Mouse (Mus musculus): ENCODE results near the gene Plvap. TPM values are rescaled to one million over a fixed set of nuclear protein-coding genes. Genes with fewer than 3 reads are reported as not detected.

Plvap gene
- total and polyA plus RNA-seq, 2 experiments from 2014 or later = 8.0 to 15.3 TPM

DNA sequence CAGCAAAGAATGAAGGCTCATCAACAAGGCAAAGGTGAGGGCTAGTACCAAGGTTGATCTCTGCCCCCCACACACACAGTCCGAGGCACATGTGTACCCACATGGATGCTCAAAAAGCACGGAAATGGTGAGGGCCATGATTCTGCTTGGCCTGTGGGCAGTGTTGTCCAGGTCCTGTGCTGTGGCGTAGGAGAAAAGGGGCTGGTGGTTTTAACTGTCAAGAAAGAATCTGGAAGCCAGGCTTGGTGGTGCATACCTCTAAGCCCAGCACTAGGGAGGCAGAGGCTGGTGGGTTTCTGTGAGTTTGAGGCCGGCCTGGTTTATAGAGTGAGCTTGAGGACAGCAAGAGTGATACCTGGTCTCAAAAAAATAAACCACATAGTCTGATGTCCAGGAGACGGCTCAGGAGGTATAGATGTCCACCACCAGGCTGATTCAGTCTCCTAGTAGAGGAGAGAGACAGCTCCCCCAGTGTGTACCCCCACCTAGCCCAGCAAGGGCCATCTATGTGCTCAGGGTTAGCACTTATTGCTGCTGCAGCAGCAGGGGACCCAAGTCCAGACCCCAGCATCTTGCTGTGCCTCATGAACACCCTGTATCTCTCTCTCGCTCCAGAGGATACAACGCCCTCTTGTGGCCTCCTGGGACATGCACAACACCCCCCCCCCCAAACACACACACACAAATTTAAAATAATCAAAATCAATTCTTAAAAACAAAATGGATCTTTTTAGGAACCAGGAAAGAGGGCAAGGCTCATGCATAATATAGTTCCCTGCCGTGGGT lies 38.8 kb downstream of the Plvap start:
- peaks cover 34% of the 10 kb centered on the region for H3K36me3 ChIP-seq (ENCODE audit: insufficient read depth, low read length)
- H3K4me3 ChIP-seq (ENCODE audit: low read length) = no peak overlapping the region
- no peaks in the 10 kb centered on the region for H3K4me1 ChIP-seq (ENCODE audit: insufficient read depth, low read length)
- WGBS = 85% methylated on average over 8 of the region's 8 CpGs
- no peak overlapping the region for H3K9ac ChIP-seq (replicated peaks; ENCODE audit: low read length)
- H3K27me3 ChIP-seq (ENCODE audit: insufficient read depth, low read length) = no peaks in the 10 kb centered on the region
- H3K27ac ChIP-seq = no peak overlapping the region
- DNase-seq (ENCODE audit: low spot score) (no peak), ATAC-seq (no peak)
- peak; percentile 40 for TF ChIP-seq CTCF (IDR thresholded peaks at IDR 0.05; ENCODE audit: low read depth)
- no peak overlapping the region for H3K4me2 ChIP-seq (ENCODE audit: low read depth, low read length)
- no peaks in the 10 kb centered on the region for H3K9me3 ChIP-seq (ENCODE audit: low read length)

DNA sequence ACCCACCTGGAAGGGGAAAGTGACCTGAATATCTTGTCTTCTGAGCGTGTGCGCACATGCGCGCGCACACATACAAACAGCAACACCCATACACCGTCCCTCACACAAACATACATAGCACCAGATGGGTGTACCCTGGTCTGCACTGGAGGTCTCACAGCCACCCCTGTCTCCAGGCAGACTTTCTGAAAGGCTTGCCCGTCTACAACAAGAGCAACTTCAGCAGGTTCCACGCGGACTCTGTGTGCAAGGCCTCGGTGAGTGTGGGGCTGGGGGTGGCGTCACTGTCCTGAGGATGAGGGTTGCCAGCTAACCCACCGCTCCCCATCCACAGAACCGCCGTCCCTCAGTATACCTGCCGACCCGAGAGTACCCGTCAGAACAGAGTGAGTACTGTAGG lies 39.7 kb downstream of the Plvap start:
- Histone ChIP-seq H3K27ac (no peak overlapping the region), H3K9me3 (ENCODE audit: low read length) (no peaks in the 10 kb centered on the region), H3K4me3 (ENCODE audit: low read length) (no peak overlapping the region), H3K27me3 (ENCODE audit: insufficient read depth, low read length) (no peaks in the 10 kb centered on the region), H3K9ac (replicated peaks; ENCODE audit: low read length) (no peak overlapping the region), H3K4me2 (ENCODE audit: low read depth, low read length) (no peak overlapping the region), H3K4me1 (ENCODE audit: insufficient read depth, low read length) (no peaks in the 10 kb centered on the region), H3K36me3 (ENCODE audit: insufficient read depth, low read length) (peaks cover 34% of the 10 kb centered on the region)
- ATAC-seq = no peak
- TF ChIP-seq CTCF (IDR thresholded peaks at IDR 0.05; ENCODE audit: low read depth) = no peak
- no peak for DNase-seq (ENCODE audit: low spot score)
- 94% methylated on average over 17 of the region's 17 CpGs for WGBS

DNA sequence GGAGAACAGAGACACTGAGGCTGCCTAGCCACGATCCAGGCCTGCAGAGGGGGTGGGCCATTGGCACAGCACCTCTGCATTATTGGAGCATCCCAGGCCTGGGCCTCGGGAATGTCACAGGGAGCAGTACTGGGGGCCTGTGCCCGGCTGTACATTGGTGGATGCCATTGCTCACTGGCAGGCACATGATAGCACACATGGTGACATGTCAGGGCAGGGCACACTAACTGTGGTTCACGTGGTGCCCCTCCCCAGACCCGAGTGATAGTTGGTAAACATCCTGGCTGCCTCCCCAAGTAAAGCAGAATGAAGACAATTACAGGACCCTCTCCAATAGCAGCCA lies 40.7 kb downstream of the Plvap start:
- H3K36me3 ChIP-seq (ENCODE audit: insufficient read depth, low read length) = peaks cover 34% of the 10 kb centered on the region
- TF ChIP-seq CTCF (IDR thresholded peaks at IDR 0.05; ENCODE audit: low read depth) = no peak
- no peak for DNase-seq (ENCODE audit: low spot score)
- no peaks in the 10 kb centered on the region for H3K9me3 ChIP-seq (ENCODE audit: low read length)
- WGBS = 79% methylated on average over 5 of the region's 5 CpGs
- H3K4me1 ChIP-seq (ENCODE audit: insufficient read depth, low read length) = no peaks in the 10 kb centered on the region
- H3K4me3 ChIP-seq (ENCODE audit: low read length) = no peak overlapping the region
- H3K9ac ChIP-seq (replicated peaks; ENCODE audit: low read length) = no peak overlapping the region
- H3K27me3 ChIP-seq (ENCODE audit: insufficient read depth, low read length) = no peaks in the 10 kb centered on the region
- no peak overlapping the region for H3K27ac ChIP-seq
- ATAC-seq = no peak
- no peak overlapping the region for H3K4me2 ChIP-seq (ENCODE audit: low read depth, low read length)

DNA sequence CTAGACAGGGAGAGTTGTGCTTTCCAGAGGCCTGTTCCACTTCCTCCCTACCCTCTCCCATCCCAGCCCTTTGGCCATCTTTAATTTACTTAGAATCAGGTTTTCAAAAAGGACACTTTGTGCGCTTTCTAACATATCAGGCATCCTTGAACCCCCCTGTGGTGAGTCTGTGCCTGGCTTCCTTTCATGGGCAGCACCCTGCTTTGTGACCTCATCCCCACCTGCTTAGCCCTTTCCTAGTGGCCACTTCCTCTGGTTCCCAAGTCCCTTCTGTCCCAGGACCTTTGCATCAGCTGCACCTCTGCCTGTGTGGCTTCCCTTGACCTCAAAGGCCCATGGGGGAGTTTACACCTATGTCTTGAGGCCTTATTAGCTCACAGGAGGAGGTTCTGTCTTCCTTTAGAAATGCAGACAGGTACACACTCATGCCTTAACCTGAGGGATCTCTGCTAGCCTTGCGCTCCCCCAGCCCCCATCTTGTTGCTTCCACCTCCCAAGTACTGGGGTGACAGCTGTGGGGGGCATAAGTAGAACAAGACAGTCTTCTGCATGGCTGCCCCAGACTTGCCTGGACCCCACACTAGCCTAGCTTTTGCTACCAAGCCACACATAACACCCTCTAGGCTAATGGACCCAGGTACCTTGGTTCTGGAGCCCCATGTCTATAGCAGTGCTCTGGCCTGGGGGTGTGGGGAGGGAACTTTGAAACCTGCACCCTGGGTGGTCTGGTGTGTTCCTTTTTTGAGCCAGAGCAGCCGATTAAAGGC lies 41.2 kb downstream of the Plvap start:
- Histone ChIP-seq H3K4me1 (ENCODE audit: insufficient read depth, low read length) (no peaks in the 10 kb centered on the region), H3K36me3 (ENCODE audit: insufficient read depth, low read length) (peaks cover 34% of the 10 kb centered on the region), H3K4me3 (ENCODE audit: low read length) (peak overlapping the region; percentile 73), H3K9ac (replicated peaks; ENCODE audit: low read length) (peak overlapping the region; percentile 73), H3K9me3 (ENCODE audit: low read length) (no peaks in the 10 kb centered on the region), H3K4me2 (ENCODE audit: low read depth, low read length) (peak overlapping the region; percentile 81), H3K27me3 (ENCODE audit: insufficient read depth, low read length) (no peaks in the 10 kb centered on the region), H3K27ac (peak overlapping the region; percentile 80; the same call in 1 of the 2 replicates)
- DNase-seq (ENCODE audit: low spot score) (no peak), ATAC-seq (no peak)
- TF ChIP-seq CTCF (IDR thresholded peaks at IDR 0.05; ENCODE audit: low read depth) = no peak
- 76% methylated on average over 3 of the region's 3 CpGs for WGBS

DNA sequence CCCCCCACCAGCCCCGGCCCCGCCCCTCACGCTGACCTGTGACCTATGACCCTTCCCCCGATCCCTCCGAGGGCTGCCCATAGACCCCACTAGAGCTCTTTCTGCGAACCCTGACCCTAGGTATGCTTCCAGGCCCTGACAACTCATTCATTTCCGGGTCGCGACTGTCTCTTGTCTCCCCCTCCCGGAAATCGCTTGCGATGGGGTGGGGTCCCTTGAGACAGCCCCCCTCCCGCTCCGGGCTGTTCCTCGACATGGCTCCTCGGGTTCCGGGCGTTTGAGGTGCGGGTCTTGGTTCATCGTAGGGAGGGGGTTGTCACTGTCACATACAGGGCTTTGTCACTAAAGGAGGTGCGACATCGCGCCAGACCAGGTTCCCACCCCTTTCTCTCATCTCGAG lies 42.1 kb downstream of the Plvap start:
- Histone ChIP-seq H3K9ac (replicated peaks; ENCODE audit: low read length) (peak overlapping the region; percentile 73), H3K27me3 (ENCODE audit: insufficient read depth, low read length) (no peaks in the 10 kb centered on the region), H3K27ac (peak overlapping the region; percentile 80), H3K4me3 (ENCODE audit: low read length) (peak overlapping the region; percentile 73), H3K9me3 (ENCODE audit: low read length) (no peaks in the 10 kb centered on the region), H3K4me2 (ENCODE audit: low read depth, low read length) (peak overlapping the region; percentile 81), H3K36me3 (ENCODE audit: insufficient read depth, low read length) (peaks cover 27% of the 10 kb centered on the region; the same call in 1 of the 2 replicates), H3K4me1 (ENCODE audit: insufficient read depth, low read length) (no peaks in the 10 kb centered on the region)
- TF ChIP-seq CTCF (IDR thresholded peaks at IDR 0.05; ENCODE audit: low read depth) = 0 out of 2 replicates have a peak, but pooled peaks have one; percentile 6
- ATAC-seq (peak; percentile 41), DNase-seq (ENCODE audit: low spot score) (peak; percentile 85)
- WGBS = 3% methylated on average over 23 of the region's 24 CpGs

DNA sequence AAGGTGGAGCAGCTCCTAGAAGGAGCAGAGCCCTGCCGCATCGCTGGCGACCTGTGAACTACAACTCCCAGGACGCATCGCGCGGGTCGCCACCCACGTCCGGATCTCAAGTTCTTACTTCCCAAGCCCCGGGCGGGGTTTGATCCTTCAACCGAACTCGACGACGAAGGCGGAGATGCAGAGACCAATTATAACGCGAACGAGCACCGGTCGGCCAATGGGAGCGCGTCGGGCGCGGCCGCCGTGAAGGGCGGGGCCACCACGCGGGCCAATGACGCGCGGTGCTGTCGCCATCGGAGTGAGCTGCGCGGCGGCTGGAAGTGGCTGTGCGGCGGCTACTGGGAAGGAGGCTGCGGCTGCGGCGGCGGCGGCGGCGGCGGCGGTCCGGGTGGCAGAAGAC lies 42.6 kb downstream of the Plvap start, which contains the start of gene Dda1:
TSS of gene Dda1 (plus strand) at position 284 of the 400 bp plus-strand sequence.
- Histone ChIP-seq H3K4me3 (ENCODE audit: low read length) (peak within 1 kb of the TSS; percentile 73), H3K27ac (peak within 1 kb of the TSS; percentile 80), H3K4me1 (ENCODE audit: insufficient read depth, low read length) (peaks cover 4% of the 10 kb centered on the region; the same call in 1 of the 2 replicates), H3K9ac (replicated peaks; ENCODE audit: low read length) (peak within 1 kb of the TSS; percentile 73), H3K27me3 (ENCODE audit: insufficient read depth, low read length) (no peaks in the 10 kb centered on the region), H3K36me3 (ENCODE audit: insufficient read depth, low read length) (peaks cover 22% of the 10 kb centered on the region; the same call in 1 of the 2 replicates), H3K9me3 (ENCODE audit: low read length) (no peaks in the 10 kb centered on the region), H3K4me2 (ENCODE audit: low read depth, low read length) (peak within 1 kb of the TSS; percentile 81)
- no peak for TF ChIP-seq CTCF (IDR thresholded peaks at IDR 0.05; ENCODE audit: low read depth)
- WGBS = under 1% methylated on average over 36 of the region's 52 CpGs
- ATAC-seq (peak; percentile 90), DNase-seq (ENCODE audit: low spot score) (peak; percentile 100)
